Mouse (Mus musculus) liver, embryonic 11.5 days (tissue): ENCODE measurements around the gene Abcg1. TPM values are rescaled to one million over a fixed set of nuclear protein-coding genes. Genes with fewer than 3 reads are reported as not detected.

Experiments
- ATAC-seq: fragments of 200-750 bp; cut with Nextera tagmentation; replicated peaks from 2 replicates; pipeline ENCODE4 v1.8.0; 2017; ENCODE audit warnings: moderate number of reproducible peaks, mild to moderate bottlenecking, moderate TSS enrichment, moderate library complexity; ENCODE audit not compliant: low FRiP score
- DNase-seq: peaks from one replicate; pipeline ENCODE4 v3.0.0-alpha.2; 2017; ENCODE audit warnings: low spot score
- H3K27ac ChIP-seq: fragments of 300-500 bp; sonication (generic); 2 replicates; pipeline ENCODE4 v1.5.1; 2014; ENCODE audit warnings: mild to moderate bottlenecking, low read depth, low read length, control low read depth
- H3K27me3 ChIP-seq: fragments of 300-500 bp; sonication (generic); replicated peaks from 2 replicates; pipeline ENCODE4 v1.6.1; 2014; ENCODE audit warnings: low read length, mixed read lengths; ENCODE audit not compliant: control insufficient read depth, insufficient read depth
- H3K36me3 ChIP-seq: fragments of 300-500 bp; sonication (generic); 2 replicates; pipeline ENCODE4 v1.6.1; 2014; ENCODE audit warnings: mild to moderate bottlenecking, low read length, moderate library complexity, mixed read lengths; ENCODE audit not compliant: control insufficient read depth, insufficient read depth
- H3K4me1 ChIP-seq: fragments of 300-500 bp; sonication (generic); replicated peaks from 2 replicates; pipeline ENCODE4 v1.6.1; 2014; ENCODE audit warnings: low read length, mixed read lengths; ENCODE audit not compliant: control insufficient read depth, insufficient read depth
- H3K4me2 ChIP-seq: fragments of 300-500 bp; sonication (generic); 2 replicates; pipeline ENCODE4 v1.6.1; 2014; ENCODE audit warnings: mild to moderate bottlenecking, control low read depth, moderate library complexity
- H3K4me3 ChIP-seq: fragments of 300-500 bp; sonication (generic); 2 replicates; pipeline ENCODE4 v1.5.1; 2014; ENCODE audit warnings: low read depth, low read length, control low read depth
- H3K9ac ChIP-seq: fragments of 300-500 bp; sonication (generic); 2 replicates; pipeline ENCODE4 v1.6.1; 2014; ENCODE audit warnings: low read depth, low read length, control low read depth
- H3K9me3 ChIP-seq: fragments of 300-500 bp; sonication (generic); 2 replicates; pipeline ENCODE4 v1.6.1; 2016; ENCODE audit warnings: low read length, inconsistent platforms, mixed read lengths; ENCODE audit not compliant: control insufficient read depth
- WGBS: fragments of 180-500 bp; shearing (Covaris S2); extraction: QIAGEN DNeasy Blood & Tissue Kit; methylation state at CpG from one replicate; pipeline ENCODE4 v1.1.7; 2014; 5-methylcytosine and 5-hydroxymethylcytosine counted together
- polyA plus RNA-seq: library from polyadenylated mRNA; unstranded; fragments of >200 nt; fragmentation: Nextera tagmentation; extraction: Ambion mirVana; gene quantifications from 2 replicates; pipeline ENCODE4 v1.2.1, GENCODE M21; 2014

Abcg1 gene
- polyA plus RNA-seq, 1 experiment from 2014 or later, result 6.5 TPM

- ATAC-seq (no peak), DNase-seq (no peak)
- Histone ChIP-seq H3K4me2 (peak overlapping the region; percentile 46), H3K27me3 (peaks cover 23% of the 10 kb centered on the region), H3K36me3 (no peaks in the 10 kb centered on the region), H3K27ac (0 out of 2 replicates have a peak overlapping the region, but pooled peaks have one; percentile 49), H3K9me3 (no peaks in the 10 kb centered on the region), H3K4me3 (no peak overlapping the region), H3K4me1 (peaks cover 38% of the 10 kb centered on the region), H3K9ac (no peak overlapping the region)
- WGBS, result 67% methylated on average over 4 of the region's 4 CpGs
Observed at GRCm38 (mm10) chr17:31060196-31060587, 2.7 kb downstream of the Abcg1 start.

- H3K9ac ChIP-seq, result no peak overlapping the region; the same call in 1 of the 2 replicates
- peaks cover 38% of the 10 kb centered on the region for H3K4me1 ChIP-seq
- H3K27me3 ChIP-seq, result peaks cover 23% of the 10 kb centered on the region
- no peaks in the 10 kb centered on the region for H3K9me3 ChIP-seq
- H3K4me2 ChIP-seq, result peak overlapping the region; percentile 46
- H3K4me3 ChIP-seq, result no peak overlapping the region
- WGBS, result 33% methylated on average over 13 of the region's 13 CpGs
- ATAC-seq (peak; percentile 77), DNase-seq (no peak)
- peak overlapping the region; percentile 49; the same call in 1 of the 2 replicates for H3K27ac ChIP-seq
- H3K36me3 ChIP-seq, result no peaks in the 10 kb centered on the region
Observed at GRCm38 (mm10) chr17:31060588-31061345, 3.3 kb downstream of the Abcg1 start.

- peak overlapping the region; percentile 46 for H3K4me2 ChIP-seq
- WGBS, result 63% methylated on average over 3 of the region's 3 CpGs
- H3K4me1 ChIP-seq, result peaks cover 38% of the 10 kb centered on the region
- H3K27me3 ChIP-seq, result peaks cover 23% of the 10 kb centered on the region
- no peak overlapping the region; the same call in 1 of the 2 replicates for H3K27ac ChIP-seq
- H3K9ac ChIP-seq, result no peak overlapping the region
- DNase-seq, result no peak
- no peak overlapping the region for H3K4me3 ChIP-seq
- no peaks in the 10 kb centered on the region for H3K9me3 ChIP-seq
- H3K36me3 ChIP-seq, result no peaks in the 10 kb centered on the region
- ATAC-seq, result 0 out of 2 replicates have a peak, but pooled peaks have one; percentile 27
Observed at GRCm38 (mm10) chr17:31061346-31062095, 4.0 kb downstream of the Abcg1 start.

- H3K4me1 ChIP-seq, result peaks cover 32% of the 10 kb centered on the region
- H3K9me3 ChIP-seq, result no peaks in the 10 kb centered on the region
- no peak overlapping the region for H3K9ac ChIP-seq
- H3K36me3 ChIP-seq, result no peaks in the 10 kb centered on the region
- H3K27me3 ChIP-seq, result no peaks in the 10 kb centered on the region
- H3K4me2 ChIP-seq, result no peak overlapping the region
- WGBS, result 79% methylated on average over 6 of the region's 6 CpGs
- no peak overlapping the region for H3K27ac ChIP-seq
- DNase-seq, result no peak
- no peak overlapping the region for H3K4me3 ChIP-seq
- no peak for ATAC-seq
Observed at GRCm38 (mm10) chr17:31066058-31066457, 8.6 kb downstream of the Abcg1 start.

- H3K27ac ChIP-seq, result no peak overlapping the region
- no peak overlapping the region for H3K9ac ChIP-seq
- H3K9me3 ChIP-seq, result no peaks in the 10 kb centered on the region
- 73% methylated on average over 11 of the region's 11 CpGs for WGBS
- H3K4me2 ChIP-seq, result no peak overlapping the region
- no peak for ATAC-seq
- H3K4me3 ChIP-seq, result no peak overlapping the region
- DNase-seq, result no peak
- H3K4me1 ChIP-seq, result peaks cover 32% of the 10 kb centered on the region
- H3K27me3 ChIP-seq, result no peaks in the 10 kb centered on the region
- no peaks in the 10 kb centered on the region for H3K36me3 ChIP-seq
Observed at GRCm38 (mm10) chr17:31067051-31067450, 9.6 kb downstream of the Abcg1 start.

GRCm38 (mm10) chr17:31069121-31069520 is 11.6 kb downstream of the Abcg1 start:
- H3K27me3 ChIP-seq, result no peaks in the 10 kb centered on the region
- H3K36me3 ChIP-seq, result no peaks in the 10 kb centered on the region
- H3K4me3 ChIP-seq, result no peak overlapping the region
- 76% methylated on average over 6 of the region's 6 CpGs for WGBS
- no peak overlapping the region for H3K9ac ChIP-seq
- DNase-seq (no peak), ATAC-seq (no peak)
- H3K9me3 ChIP-seq, result no peaks in the 10 kb centered on the region
- H3K4me1 ChIP-seq, result peaks cover 52% of the 10 kb centered on the region
- H3K4me2 ChIP-seq, result no peak overlapping the region
- H3K27ac ChIP-seq, result no peak overlapping the region

- ATAC-seq, result peak; percentile 39; the same call in 1 of the 2 replicates
- no peaks in the 10 kb centered on the region for H3K9me3 ChIP-seq
Observed at GRCm38 (mm10) chr17:31069845-31070244, 12.4 kb downstream of the Abcg1 start.

GRCm38 (mm10) chr17:31070403-31071185 is 13.1 kb downstream of the Abcg1 start:
- H3K27me3 ChIP-seq, result no peaks in the 10 kb centered on the region
- no peaks in the 10 kb centered on the region for H3K9me3 ChIP-seq
- H3K4me3 ChIP-seq, result no peak overlapping the region
- no peak for DNase-seq
- 31% methylated on average over 6 of the region's 6 CpGs for WGBS
- ATAC-seq, result peak; percentile 35; the same call in 1 of the 2 replicates
- peaks cover 61% of the 10 kb centered on the region for H3K4me1 ChIP-seq
- peak overlapping the region; percentile 39; the same call in 1 of the 2 replicates for H3K27ac ChIP-seq
- H3K9ac ChIP-seq, result no peak overlapping the region
- peak overlapping the region; percentile 40 for H3K4me2 ChIP-seq
- H3K36me3 ChIP-seq, result no peaks in the 10 kb centered on the region

More at GRCm38 (mm10) chr17:31069845-31070244, 12.4 kb downstream of the Abcg1 start:
- Histone ChIP-seq H3K27me3 (no peaks in the 10 kb centered on the region), H3K36me3 (no peaks in the 10 kb centered on the region), H3K9ac (no peak overlapping the region), H3K4me1 (peaks cover 55% of the 10 kb centered on the region), H3K4me2 (no peak overlapping the region; the same call in 1 of the 2 replicates), H3K27ac (no peak overlapping the region; the same call in 1 of the 2 replicates), H3K4me3 (no peak overlapping the region)
- no peak for DNase-seq
- 45% methylated on average over 4 of the region's 4 CpGs for WGBS
